Mouse (Mus musculus) kidney, embryonic 16.5 days (tissue): ENCODE results near the gene 1500009C09Rik. TPM values are rescaled to one million over a fixed set of nuclear protein-coding genes. Genes with fewer than 3 reads are reported as not detected.

Source experiments
- ATAC-seq: fragments of 200-750 bp; cut with Nextera tagmentation; 2 replicates; pipeline ENCODE4 v1.8.0; 2017; ENCODE audit warnings: moderate TSS enrichment; ENCODE audit not compliant: low FRiP score, low TSS enrichment
- H3K27ac ChIP-seq: fragments of 300-500 bp; sonication (generic); 2 replicates; pipeline ENCODE4 v1.5.1; 2014; ENCODE audit warnings: low read length
- H3K27me3 ChIP-seq: fragments of 300-500 bp; sonication (generic); 2 replicates; pipeline ENCODE4 v1.6.1; 2014; ENCODE audit warnings: low read length, control low read depth, mixed read lengths; ENCODE audit not compliant: insufficient read depth
- H3K36me3 ChIP-seq: fragments of 300-500 bp; sonication (generic); 2 replicates; pipeline ENCODE4 v1.6.1; 2014; ENCODE audit warnings: low read length, control low read depth, mixed read lengths; ENCODE audit not compliant: insufficient read depth
- H3K4me1 ChIP-seq: fragments of 300-500 bp; sonication (generic); 2 replicates; pipeline ENCODE4 v1.6.1; 2014; ENCODE audit warnings: low read length, control low read depth, mixed read lengths; ENCODE audit not compliant: insufficient read depth
- H3K4me2 ChIP-seq: fragments of 300-500 bp; sonication (generic); replicated peaks from 2 replicates; pipeline ENCODE4 v1.6.1; 2014; ENCODE audit warnings: low read depth, low read length
- H3K4me3 ChIP-seq: fragments of 300-500 bp; sonication (generic); 2 replicates; pipeline ENCODE4 v1.5.1; 2014; ENCODE audit warnings: mild to moderate bottlenecking, low read length
- H3K9ac ChIP-seq: fragments of 300-500 bp; sonication (generic); replicated peaks from 2 replicates; pipeline ENCODE4 v1.6.1; 2014; ENCODE audit warnings: low read length
- H3K9me3 ChIP-seq: fragments of 300-500 bp; sonication (generic); 2 replicates; pipeline ENCODE4 v1.6.1; 2016; ENCODE audit warnings: low read length, control low read depth
- WGBS: fragments of 180-500 bp; shearing (Covaris S2); extraction: QIAGEN DNeasy Blood & Tissue Kit; methylation state at CpG from one replicate; pipeline ENCODE4 v1.1.7; 2014; 5-methylcytosine and 5-hydroxymethylcytosine counted together
- polyA plus RNA-seq: library from polyadenylated mRNA; unstranded; fragments of >200 nt; fragmentation: Nextera tagmentation; extraction: Ambion mirVana; gene quantifications from 2 replicates; pipeline ENCODE4 v1.2.1, GENCODE M21; 2015

Gene 1500009C09Rik
- not detected in 2 replicates for polyA plus RNA-seq

- Histone ChIP-seq H3K4me2 (no peak within 1 kb of the TSS), H3K27me3 (no peaks in the 10 kb centered on the region), H3K36me3 (no peaks in the 10 kb centered on the region), H3K9me3 (peaks cover 3% of the 10 kb centered on the region; the same call in 1 of the 2 replicates), H3K4me1 (no peaks in the 10 kb centered on the region), H3K9ac (no peak within 1 kb of the TSS), H3K27ac (no peak within 1 kb of the TSS), H3K4me3 (no peak within 1 kb of the TSS)
- 81% methylated on average over 6 of the region's 6 CpGs for WGBS
- ATAC-seq: no peak
Measured at GRCm38 (mm10) chr15:82252097-82252496, at the start of gene 1500009C09Rik. Gene 1500009C09Rik (plus strand): TSS chr15:82252397.

GRCm38 (mm10) chr15:82203090-82203489 lies 49.1 kb upstream of the 1500009C09Rik start:
- WGBS: 94% methylated on average over 10 of the region's 10 CpGs
- no peak overlapping the region for H3K27ac ChIP-seq
- no peak overlapping the region for H3K4me2 ChIP-seq
- peaks cover 28% of the 10 kb centered on the region for H3K27me3 ChIP-seq
- no peak overlapping the region for H3K9ac ChIP-seq
- H3K4me1 ChIP-seq: peaks cover 12% of the 10 kb centered on the region
- ATAC-seq: no peak
- no peak overlapping the region for H3K4me3 ChIP-seq
- no peaks in the 10 kb centered on the region for H3K9me3 ChIP-seq
- peaks cover 60% of the 10 kb centered on the region for H3K36me3 ChIP-seq

- no peak for ATAC-seq
- no peak overlapping the region for H3K4me3 ChIP-seq
- 85% methylated on average over 20 of the region's 20 CpGs for WGBS
- no peak overlapping the region for H3K27ac ChIP-seq
- H3K4me2 ChIP-seq: no peak overlapping the region
- no peaks in the 10 kb centered on the region for H3K9me3 ChIP-seq
- peaks cover 55% of the 10 kb centered on the region for H3K36me3 ChIP-seq
- peaks cover 12% of the 10 kb centered on the region for H3K4me1 ChIP-seq
- H3K9ac ChIP-seq: no peak overlapping the region
- peaks cover 32% of the 10 kb centered on the region for H3K27me3 ChIP-seq
Measured at GRCm38 (mm10) chr15:82203611-82204351, 48.4 kb upstream of the 1500009C09Rik start.

GRCm38 (mm10) chr15:82204680-82205371 lies 47.4 kb upstream of the 1500009C09Rik start:
- Histone ChIP-seq H3K9ac (no peak overlapping the region), H3K27me3 (peaks cover 42% of the 10 kb centered on the region), H3K27ac (no peak overlapping the region), H3K9me3 (no peaks in the 10 kb centered on the region), H3K4me1 (peaks cover 12% of the 10 kb centered on the region), H3K36me3 (peaks cover 44% of the 10 kb centered on the region), H3K4me3 (no peak overlapping the region), H3K4me2 (no peak overlapping the region)
- WGBS: 47% methylated on average over 10 of the region's 10 CpGs
- no peak for ATAC-seq

GRCm38 (mm10) chr15:82206365-82207104 lies 45.7 kb upstream of the 1500009C09Rik start:
- 0 out of 2 replicates have a peak overlapping the region, but pooled peaks have one; percentile 20 for H3K9ac ChIP-seq
- no peaks in the 10 kb centered on the region for H3K9me3 ChIP-seq
- H3K27ac ChIP-seq: no peak overlapping the region
- H3K4me3 ChIP-seq: no peak overlapping the region
- peaks cover 59% of the 10 kb centered on the region for H3K27me3 ChIP-seq
- peaks cover 16% of the 10 kb centered on the region for H3K4me1 ChIP-seq
- no peak for ATAC-seq
- H3K4me2 ChIP-seq: no peak overlapping the region
- WGBS: 65% methylated on average over 9 of the region's 9 CpGs
- peaks cover 33% of the 10 kb centered on the region for H3K36me3 ChIP-seq

GRCm38 (mm10) chr15:82207105-82207459 lies 45.1 kb upstream of the 1500009C09Rik start:
- peaks cover 65% of the 10 kb centered on the region for H3K27me3 ChIP-seq
- H3K4me1 ChIP-seq: peaks cover 21% of the 10 kb centered on the region
- peaks cover 28% of the 10 kb centered on the region for H3K36me3 ChIP-seq
- 19% methylated on average over 34 of the region's 34 CpGs for WGBS
- no peaks in the 10 kb centered on the region for H3K9me3 ChIP-seq
- peak overlapping the region; percentile 6; the same call in 1 of the 2 replicates for H3K4me3 ChIP-seq
- H3K27ac ChIP-seq: no peak overlapping the region
- H3K4me2 ChIP-seq: no peak overlapping the region
- 0 out of 2 replicates have a peak overlapping the region, but pooled peaks have one; percentile 20 for H3K9ac ChIP-seq
- no peak for ATAC-seq

- H3K4me3 ChIP-seq: peak overlapping the region; percentile 6; the same call in 1 of the 2 replicates
- no peak for ATAC-seq
- H3K9ac ChIP-seq: no peak overlapping the region
- H3K9me3 ChIP-seq: no peaks in the 10 kb centered on the region
- H3K27ac ChIP-seq: no peak overlapping the region
- peaks cover 27% of the 10 kb centered on the region for H3K4me1 ChIP-seq
- H3K36me3 ChIP-seq: peaks cover 25% of the 10 kb centered on the region
- H3K27me3 ChIP-seq: peaks cover 70% of the 10 kb centered on the region
- 19% methylated on average over 30 of the region's 30 CpGs for WGBS
- H3K4me2 ChIP-seq: no peak overlapping the region; the same call in 1 of the 2 replicates
Measured at GRCm38 (mm10) chr15:82207504-82208219, 44.5 kb upstream of the 1500009C09Rik start.

GRCm38 (mm10) chr15:82208307-82208706 lies 43.9 kb upstream of the 1500009C09Rik start:
- whole genome bisulfite sequencing: 85% methylated on average over 8 of the region's 8 CpGs
- Histone ChIP-seq H3K4me2 (no peak overlapping the region), H3K27ac (no peak overlapping the region), H3K9ac (no peak overlapping the region), H3K27me3 (peaks cover 77% of the 10 kb centered on the region), H3K36me3 (peaks cover 19% of the 10 kb centered on the region), H3K4me1 (peaks cover 29% of the 10 kb centered on the region), H3K9me3 (no peaks in the 10 kb centered on the region), H3K4me3 (no peak overlapping the region)
- no peak for ATAC-seq

GRCm38 (mm10) chr15:82209295-82210050 lies 42.7 kb upstream of the 1500009C09Rik start:
- peaks cover 85% of the 10 kb centered on the region for H3K27me3 ChIP-seq
- no peaks in the 10 kb centered on the region for H3K9me3 ChIP-seq
- H3K36me3 ChIP-seq: peaks cover 11% of the 10 kb centered on the region
- H3K4me1 ChIP-seq: peaks cover 29% of the 10 kb centered on the region
- no peak overlapping the region for H3K9ac ChIP-seq
- H3K4me3 ChIP-seq: no peak overlapping the region
- H3K27ac ChIP-seq: no peak overlapping the region
- no peak overlapping the region for H3K4me2 ChIP-seq
- 73% methylated on average over 13 of the region's 13 CpGs for WGBS
- no peak for ATAC-seq
